Mouse (Mus musculus) midbrain, postnatal 0 days (tissue): ENCODE measurements around the gene Itgb3. TPM values are rescaled to one million over a fixed set of nuclear protein-coding genes. Genes with fewer than 3 reads are reported as not detected.

Experiments used
- ATAC-seq: fragments of 200-750 bp; cut with Nextera tagmentation; 2 replicates; pipeline ENCODE4 v1.8.0; 2017; ENCODE audit warnings: moderate number of reproducible peaks, mild to moderate bottlenecking, moderate TSS enrichment, moderate library complexity; ENCODE audit not compliant: low FRiP score
- DNase-seq: peaks from one replicate; pipeline ENCODE4 v3.0.0-alpha.2; 2015; ENCODE audit warnings: low spot score
- H3K27ac ChIP-seq: fragments of 300-500 bp; sonication (generic); 2 replicates; pipeline ENCODE4 v1.5.1; 2014; ENCODE audit warnings: low read depth, mild to moderate bottlenecking, low read length, mixed read lengths
- H3K27me3 ChIP-seq: fragments of 300-500 bp; sonication (generic); 2 replicates; pipeline ENCODE4 v1.6.1; 2014; ENCODE audit warnings: low read length, control low read depth, mixed read lengths; ENCODE audit not compliant: insufficient read depth
- H3K36me3 ChIP-seq: fragments of 300-500 bp; sonication (generic); 2 replicates; pipeline ENCODE4 v1.6.1; 2014; ENCODE audit warnings: low read length, control low read depth, mixed read lengths; ENCODE audit not compliant: insufficient read depth
- H3K4me1 ChIP-seq: fragments of 300-500 bp; sonication (generic); 2 replicates; pipeline ENCODE4 v1.6.1; 2014; ENCODE audit warnings: mild to moderate bottlenecking, control low read depth, antibody characterized with exemption, low read length, mixed read lengths; ENCODE audit not compliant: insufficient read depth
- H3K4me2 ChIP-seq: fragments of 300-500 bp; sonication (generic); 2 replicates; pipeline ENCODE4 v1.6.1; 2014; ENCODE audit warnings: low read depth, mild to moderate bottlenecking, low read length, mixed read lengths; ENCODE audit not compliant: poor library complexity, severe bottlenecking
- H3K4me3 ChIP-seq: fragments of 300-500 bp; sonication (generic); 2 replicates; pipeline ENCODE4 v1.5.1; 2014; ENCODE audit warnings: low read depth, mild to moderate bottlenecking, low read length, moderate library complexity
- H3K9ac ChIP-seq: fragments of 300-500 bp; sonication (generic); replicated peaks from 2 replicates; pipeline ENCODE4 v1.6.1; 2014; ENCODE audit warnings: mild to moderate bottlenecking, low read length, moderate library complexity, mixed read lengths; ENCODE audit not compliant: poor library complexity, severe bottlenecking
- H3K9me3 ChIP-seq: fragments of 300-500 bp; sonication (generic); 2 replicates; pipeline ENCODE4 v1.6.1; 2016; ENCODE audit warnings: low read length, control low read depth
- CTCF ChIP-seq: IDR thresholded peaks from 2 replicates; pipeline ENCODE4 v1.5.1; 2016; ENCODE audit warnings: antibody characterized with exemption, mild to moderate bottlenecking
- WGBS: fragments of 180-500 bp; shearing (Covaris S2); extraction: QIAGEN DNeasy Blood & Tissue Kit; methylation state at CpG from one replicate; pipeline ENCODE4 v1.1.7; 2014; 5-methylcytosine and 5-hydroxymethylcytosine counted together
- polyA plus RNA-seq: library from polyadenylated mRNA; unstranded; fragments of >200 nt; fragmentation: Nextera tagmentation; extraction: Ambion mirVana; gene quantifications from 2 replicates; pipeline ENCODE4 v1.2.1, GENCODE M21; 2015
- total RNA-seq: library from RNA; depleted of rRNA; stranded (reverse); fragments of >200 nt; gene quantifications from 2 replicates; pipeline ENCODE4 v1.2.3, GENCODE M21; 2014

The Itgb3 gene
- total and polyA plus RNA-seq, 2 experiments from 2014 or later, result 0.62 to 1.5 TPM

GRCm38 (mm10) chr11:104572091-104572490 lies 35.7 kb upstream of the Itgb3 start:
- ATAC-seq, result no peak
- no peak overlapping the region for H3K9ac ChIP-seq
- WGBS, result 63% methylated on average over 7 of the region's 7 CpGs
- DNase-seq, result no peak
- TF ChIP-seq CTCF, result no peak
- no peaks in the 10 kb centered on the region for H3K36me3 ChIP-seq
- H3K4me3 ChIP-seq, result no peak overlapping the region
- H3K27ac ChIP-seq, result no peak overlapping the region
- no peaks in the 10 kb centered on the region for H3K9me3 ChIP-seq
- peaks cover 3% of the 10 kb centered on the region; the same call in 1 of the 2 replicates for H3K27me3 ChIP-seq
- H3K4me1 ChIP-seq, result 0 out of 2 replicates have a peak, but pooled peaks cover 4% of the 10 kb centered on the region
- H3K4me2 ChIP-seq, result no peak overlapping the region

DNA sequence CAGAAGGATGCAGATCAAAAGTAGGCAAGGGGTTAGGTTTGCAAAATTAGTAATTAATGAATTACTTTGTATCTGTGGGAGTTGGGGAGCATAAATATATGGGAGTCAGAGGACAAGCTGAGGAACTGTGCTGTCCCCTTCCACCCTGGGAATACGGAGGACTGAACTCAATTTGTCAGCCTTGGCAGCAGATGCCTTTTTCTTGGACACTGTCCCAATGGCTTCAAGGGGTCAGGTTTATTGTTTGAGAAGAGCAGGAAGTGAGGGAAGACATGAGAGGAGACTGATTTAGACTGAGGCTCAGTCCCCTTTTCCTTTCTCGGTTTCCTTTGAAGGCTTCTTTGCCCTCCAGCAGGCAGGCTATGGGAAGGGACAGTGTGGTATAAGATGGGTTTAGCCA lies 35.2 kb upstream of the Itgb3 start:
- 52% methylated on average over 2 of the region's 2 CpGs for WGBS
- H3K27ac ChIP-seq, result no peak overlapping the region
- DNase-seq (no peak), ATAC-seq (no peak)
- no peak overlapping the region for H3K4me3 ChIP-seq
- TF ChIP-seq CTCF, result no peak
- peaks cover 3% of the 10 kb centered on the region; the same call in 1 of the 2 replicates for H3K27me3 ChIP-seq
- 0 out of 2 replicates have a peak, but pooled peaks cover 4% of the 10 kb centered on the region for H3K4me1 ChIP-seq
- H3K36me3 ChIP-seq, result no peaks in the 10 kb centered on the region
- H3K4me2 ChIP-seq, result no peak overlapping the region
- H3K9ac ChIP-seq, result no peak overlapping the region
- no peaks in the 10 kb centered on the region for H3K9me3 ChIP-seq

DNA sequence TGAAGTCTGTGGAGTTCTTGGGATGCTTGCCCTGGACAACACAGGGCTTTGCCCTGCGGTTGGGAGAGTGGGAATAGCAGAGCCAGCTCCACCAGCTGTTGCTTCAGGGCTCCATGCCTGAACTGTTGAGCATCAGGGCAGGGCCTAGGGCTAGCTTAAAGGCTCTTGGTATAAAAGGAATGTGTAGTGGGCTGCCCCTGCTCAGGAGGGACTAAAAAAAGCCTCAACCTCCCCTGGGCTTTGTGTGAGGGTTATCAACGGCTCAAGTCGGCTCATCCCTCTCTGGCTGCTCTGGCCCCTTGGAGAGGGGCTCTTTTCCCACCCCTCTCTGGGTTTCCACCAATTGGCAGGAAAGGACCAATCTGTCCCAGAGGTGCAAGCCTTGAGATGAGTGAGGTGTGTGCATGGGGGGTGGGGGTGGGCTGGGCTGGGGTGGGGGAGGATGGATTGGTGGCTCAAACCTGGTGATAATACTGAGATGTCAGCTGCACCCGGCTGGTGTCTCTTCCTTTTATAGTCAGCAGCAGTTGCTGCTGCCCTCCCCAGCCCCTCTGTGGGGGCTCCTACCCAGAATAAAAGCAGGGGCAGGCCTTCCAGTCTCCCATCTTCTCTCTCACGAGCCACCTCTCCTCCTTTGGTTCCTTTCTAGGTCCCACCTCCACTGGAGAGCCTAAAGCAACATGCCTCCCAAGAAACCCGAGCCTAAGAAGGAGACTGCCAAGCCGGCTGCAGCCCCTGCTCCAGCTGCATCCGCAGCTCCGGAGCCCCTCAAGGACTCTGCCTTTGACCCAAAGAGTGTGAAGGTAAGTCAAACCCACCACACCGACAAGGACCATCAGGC lies 30.8 kb upstream of the Itgb3 start:
- TF ChIP-seq CTCF, result no peak
- no peak for ATAC-seq
- Histone ChIP-seq H3K27me3 (peaks cover 3% of the 10 kb centered on the region; the same call in 1 of the 2 replicates), H3K36me3 (no peaks in the 10 kb centered on the region), H3K4me1 (0 out of 2 replicates have a peak, but pooled peaks cover 7% of the 10 kb centered on the region), H3K9me3 (no peaks in the 10 kb centered on the region), H3K9ac (no peak overlapping the region), H3K4me3 (no peak overlapping the region), H3K27ac (no peak overlapping the region), H3K4me2 (no peak overlapping the region)
- no peak for DNase-seq
- WGBS, result 54% methylated on average over 10 of the region's 10 CpGs

- H3K4me1 ChIP-seq, result 0 out of 2 replicates have a peak, but pooled peaks cover 3% of the 10 kb centered on the region
- no peaks in the 10 kb centered on the region for H3K36me3 ChIP-seq
- TF ChIP-seq CTCF, result no peak
- H3K27ac ChIP-seq, result no peak overlapping the region
- 70% methylated on average over 5 of the region's 5 CpGs for WGBS
- H3K27me3 ChIP-seq, result no peaks in the 10 kb centered on the region
- ATAC-seq, result no peak
- no peak overlapping the region for H3K4me2 ChIP-seq
- DNase-seq, result no peak
- H3K4me3 ChIP-seq, result no peak overlapping the region
- no peaks in the 10 kb centered on the region for H3K9me3 ChIP-seq
- H3K9ac ChIP-seq, result no peak overlapping the region
These were observed 29.7 kb upstream of the Itgb3 start for GRCm38 (mm10) chr11:104578074-104578473.

DNA sequence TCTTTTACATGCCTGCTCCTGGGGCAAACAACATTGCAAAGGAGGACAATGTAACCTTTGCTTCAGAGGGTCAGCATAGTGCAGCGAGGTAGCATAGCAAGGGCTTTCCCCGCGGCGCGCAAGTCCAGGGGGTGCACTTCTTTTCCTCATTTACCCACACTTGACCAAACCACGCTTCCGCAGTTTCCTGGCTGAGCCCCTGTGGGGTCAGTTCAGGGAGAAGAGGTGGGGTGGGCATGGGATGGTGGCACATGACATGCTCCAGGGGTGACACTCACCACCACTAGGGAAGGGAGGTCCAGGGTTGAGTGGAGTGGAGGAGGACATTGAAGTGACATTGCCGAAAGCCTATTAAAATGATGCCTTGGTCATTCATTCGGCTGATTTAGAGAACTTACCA lies 28.7 kb upstream of the Itgb3 start:
- Histone ChIP-seq H3K27ac (no peak overlapping the region), H3K36me3 (no peaks in the 10 kb centered on the region), H3K4me2 (no peak overlapping the region), H3K9ac (no peak overlapping the region), H3K4me3 (no peak overlapping the region), H3K4me1 (0 out of 2 replicates have a peak, but pooled peaks cover 3% of the 10 kb centered on the region), H3K27me3 (no peaks in the 10 kb centered on the region), H3K9me3 (no peaks in the 10 kb centered on the region)
- no peak for ATAC-seq
- TF ChIP-seq CTCF, result no peak
- no peak for DNase-seq
- 92% methylated on average over 9 of the region's 9 CpGs for WGBS

GRCm38 (mm10) chr11:104579575-104579974 lies 28.2 kb upstream of the Itgb3 start:
- WGBS, result 95% methylated on average over 8 of the region's 8 CpGs
- ATAC-seq, result no peak

More at GRCm38 (mm10) chr11:104579575-104579974, 28.2 kb upstream of the Itgb3 start:
- H3K4me1 ChIP-seq, result 0 out of 2 replicates have a peak, but pooled peaks cover 3% of the 10 kb centered on the region
- H3K9ac ChIP-seq, result no peak overlapping the region
- no peak overlapping the region for H3K4me3 ChIP-seq
- H3K4me2 ChIP-seq, result no peak overlapping the region
- no peaks in the 10 kb centered on the region for H3K9me3 ChIP-seq
- no peaks in the 10 kb centered on the region for H3K36me3 ChIP-seq
- TF ChIP-seq CTCF, result no peak
- H3K27me3 ChIP-seq, result no peaks in the 10 kb centered on the region
- no peak overlapping the region for H3K27ac ChIP-seq
- no peak for DNase-seq
